Mouse (Mus musculus) hindbrain, embryonic 16.5 days (tissue): Measurements from ENCODE around the gene Tmem206. TPM values are rescaled to one million over a fixed set of nuclear protein-coding genes. Genes with fewer than 3 reads are reported as not detected.

Experiments
- ATAC-seq: fragments of 200-750 bp; cut with Nextera tagmentation; 2 replicates; pipeline ENCODE4 v1.8.0; 2017; ENCODE audit warnings: moderate TSS enrichment, moderate library complexity
- H3K27ac ChIP-seq: fragments of 300-500 bp; sonication (generic); 2 replicates; pipeline ENCODE4 v1.5.1; 2014; ENCODE audit warnings: low read depth, mild to moderate bottlenecking, control low read depth, low read length, moderate library complexity
- H3K27me3 ChIP-seq: fragments of 300-500 bp; sonication (generic); replicated peaks from 2 replicates; pipeline ENCODE4 v1.6.1; 2014; ENCODE audit warnings: low read length; ENCODE audit not compliant: control insufficient read depth, insufficient read depth
- H3K36me3 ChIP-seq: fragments of 300-500 bp; sonication (generic); 2 replicates; pipeline ENCODE4 v1.6.1; 2014; ENCODE audit warnings: mild to moderate bottlenecking, low read length, moderate library complexity, mixed read lengths; ENCODE audit not compliant: control insufficient read depth, insufficient read depth
- H3K4me1 ChIP-seq: fragments of 300-500 bp; sonication (generic); 2 replicates; pipeline ENCODE4 v1.6.1; 2014; ENCODE audit warnings: low read depth, low read length; ENCODE audit not compliant: control insufficient read depth, insufficient read depth
- H3K4me2 ChIP-seq: fragments of 300-500 bp; sonication (generic); 2 replicates; pipeline ENCODE4 v1.6.1; 2014; ENCODE audit warnings: mild to moderate bottlenecking, low read length, control low read depth, moderate library complexity
- H3K4me3 ChIP-seq: fragments of 300-500 bp; sonication (generic); 2 replicates; pipeline ENCODE4 v1.5.1; 2014; ENCODE audit warnings: mild to moderate bottlenecking, low read length, control low read depth, moderate library complexity
- H3K9ac ChIP-seq: fragments of 300-500 bp; sonication (generic); 2 replicates; pipeline ENCODE4 v1.6.1; 2014; ENCODE audit warnings: low read depth, mild to moderate bottlenecking, control low read depth, low read length, moderate library complexity
- H3K9me3 ChIP-seq: fragments of 300-500 bp; sonication (generic); 2 replicates; pipeline ENCODE4 v1.6.1; 2014; ENCODE audit warnings: mild to moderate bottlenecking, low read length, moderate library complexity; ENCODE audit not compliant: control insufficient read depth
- WGBS: fragments of 180-500 bp; shearing (Covaris S2); extraction: QIAGEN DNeasy Blood & Tissue Kit; methylation state at CpG from one replicate; pipeline ENCODE4 v1.1.7; 2014; 5-methylcytosine and 5-hydroxymethylcytosine counted together
- polyA plus RNA-seq: library from polyadenylated mRNA; unstranded; fragments of >200 nt; fragmentation: Nextera tagmentation; extraction: Ambion mirVana; gene quantifications from 2 replicates; pipeline ENCODE4 v1.2.1, GENCODE M21; 2015

The Tmem206 gene
- polyA plus RNA-seq, 1 experiment from 2014 or later, result 35.1 TPM

- ATAC-seq, result peak; percentile 84
- no peak overlapping the region for H3K9ac ChIP-seq
- 50% methylated on average over 5 of the region's 5 CpGs for WGBS
Measured at GRCm38 (mm10) chr1:191292348-191292747, 33.4 kb upstream of the Tmem206 start.

GRCm38 (mm10) chr1:191293051-191293450, 32.7 kb upstream of the Tmem206 start:
- Histone ChIP-seq H3K9ac (no peak overlapping the region), H3K27me3 (no peaks in the 10 kb centered on the region), H3K27ac (no peak overlapping the region), H3K9me3 (no peaks in the 10 kb centered on the region), H3K4me3 (no peak overlapping the region), H3K4me1 (no peaks in the 10 kb centered on the region), H3K36me3 (no peaks in the 10 kb centered on the region), H3K4me2 (no peak overlapping the region)
- 84% methylated on average over 2 of the region's 2 CpGs for WGBS
- ATAC-seq, result no peak

More at GRCm38 (mm10) chr1:191292348-191292747, 33.4 kb upstream of the Tmem206 start:
- Histone ChIP-seq H3K4me1 (no peaks in the 10 kb centered on the region), H3K4me2 (no peak overlapping the region), H3K27ac (no peak overlapping the region), H3K4me3 (no peak overlapping the region), H3K27me3 (no peaks in the 10 kb centered on the region), H3K36me3 (no peaks in the 10 kb centered on the region), H3K9me3 (no peaks in the 10 kb centered on the region)

- Histone ChIP-seq H3K27ac (no peak overlapping the region), H3K4me3 (no peak overlapping the region), H3K4me2 (no peak overlapping the region), H3K9me3 (no peaks in the 10 kb centered on the region), H3K9ac (no peak overlapping the region), H3K27me3 (no peaks in the 10 kb centered on the region), H3K36me3 (no peaks in the 10 kb centered on the region), H3K4me1 (no peaks in the 10 kb centered on the region)
- ATAC-seq, result no peak
- 76% methylated on average over 9 of the region's 9 CpGs for WGBS
Measured at GRCm38 (mm10) chr1:191293996-191294795, 31.5 kb upstream of the Tmem206 start.

- 38% methylated on average over 3 of the region's 3 CpGs for WGBS
- no peaks in the 10 kb centered on the region for H3K27me3 ChIP-seq
- no peak for ATAC-seq
Measured at GRCm38 (mm10) chr1:191295784-191296183, 29.9 kb upstream of the Tmem206 start.

GRCm38 (mm10) chr1:191296445-191296844, 29.3 kb upstream of the Tmem206 start:
- Histone ChIP-seq H3K4me2 (no peak overlapping the region), H3K9me3 (no peaks in the 10 kb centered on the region), H3K36me3 (no peaks in the 10 kb centered on the region), H3K27ac (no peak overlapping the region; the same call in 1 of the 2 replicates), H3K9ac (no peak overlapping the region), H3K27me3 (no peaks in the 10 kb centered on the region), H3K4me1 (no peaks in the 10 kb centered on the region), H3K4me3 (no peak overlapping the region)
- peak; percentile 61 for ATAC-seq
- 62% methylated on average over 5 of the region's 5 CpGs for WGBS

More at GRCm38 (mm10) chr1:191295784-191296183, 29.9 kb upstream of the Tmem206 start:
- H3K4me2 ChIP-seq, result no peak overlapping the region
- H3K4me3 ChIP-seq, result no peak overlapping the region
- H3K27ac ChIP-seq, result no peak overlapping the region
- H3K36me3 ChIP-seq, result no peaks in the 10 kb centered on the region
- no peak overlapping the region for H3K9ac ChIP-seq
- no peaks in the 10 kb centered on the region for H3K4me1 ChIP-seq
- no peaks in the 10 kb centered on the region for H3K9me3 ChIP-seq

- no peaks in the 10 kb centered on the region for H3K4me1 ChIP-seq
- no peak overlapping the region for H3K27ac ChIP-seq
- 94% methylated on average over 4 of the region's 4 CpGs for WGBS
- no peaks in the 10 kb centered on the region for H3K36me3 ChIP-seq
- no peak overlapping the region for H3K9ac ChIP-seq
- H3K27me3 ChIP-seq, result no peaks in the 10 kb centered on the region
- H3K4me2 ChIP-seq, result no peak overlapping the region
- H3K9me3 ChIP-seq, result no peaks in the 10 kb centered on the region
- ATAC-seq, result no peak
- H3K4me3 ChIP-seq, result no peak overlapping the region
Measured at GRCm38 (mm10) chr1:191298304-191298703, 27.4 kb upstream of the Tmem206 start.

- no peak; the same call in 1 of the 2 replicates for ATAC-seq
- Histone ChIP-seq H3K9ac (no peak overlapping the region), H3K9me3 (no peaks in the 10 kb centered on the region), H3K27me3 (no peaks in the 10 kb centered on the region), H3K4me3 (no peak overlapping the region), H3K4me2 (no peak overlapping the region), H3K27ac (no peak overlapping the region), H3K4me1 (no peaks in the 10 kb centered on the region), H3K36me3 (no peaks in the 10 kb centered on the region)
- 43% methylated on average over 11 of the region's 11 CpGs for WGBS
Measured at GRCm38 (mm10) chr1:191299215-191299942, 26.3 kb upstream of the Tmem206 start.

- 29% methylated on average over 4 of the region's 4 CpGs for WGBS
- ATAC-seq, result no peak
- H3K4me1 ChIP-seq, result no peaks in the 10 kb centered on the region
Measured at GRCm38 (mm10) chr1:191301903-191302302, 23.8 kb upstream of the Tmem206 start.

GRCm38 (mm10) chr1:191303736-191304135, 22.0 kb upstream of the Tmem206 start:
- H3K36me3 ChIP-seq, result 0 out of 2 replicates have a peak, but pooled peaks cover 2% of the 10 kb centered on the region
- no peak for ATAC-seq
- H3K4me3 ChIP-seq, result no peak overlapping the region
- H3K4me1 ChIP-seq, result no peaks in the 10 kb centered on the region
- no peak overlapping the region for H3K27ac ChIP-seq
- H3K4me2 ChIP-seq, result no peak overlapping the region
- no peak overlapping the region for H3K9ac ChIP-seq
- 73% methylated on average over 3 of the region's 3 CpGs for WGBS
- H3K27me3 ChIP-seq, result no peaks in the 10 kb centered on the region
- no peaks in the 10 kb centered on the region for H3K9me3 ChIP-seq

More at GRCm38 (mm10) chr1:191301903-191302302, 23.8 kb upstream of the Tmem206 start:
- Histone ChIP-seq H3K27me3 (no peaks in the 10 kb centered on the region), H3K9ac (no peak overlapping the region), H3K9me3 (no peaks in the 10 kb centered on the region), H3K36me3 (no peaks in the 10 kb centered on the region), H3K27ac (no peak overlapping the region), H3K4me3 (no peak overlapping the region), H3K4me2 (no peak overlapping the region)
